Mouse (Mus musculus): ENCODE measurements around the gene N4bp2l2. TPM values are rescaled to one million over a fixed set of nuclear protein-coding genes. Genes with fewer than 3 reads are reported as not detected.
"Not testable (repeated sequence)": the region's sequence is repeated elsewhere in the genome, so short reads cannot be mapped to it uniquely, and the experiment has no call there.

The N4bp2l2 gene
- polyA plus RNA-seq, 2 experiments, result 12.3 to 25.1 TPM

DNA sequence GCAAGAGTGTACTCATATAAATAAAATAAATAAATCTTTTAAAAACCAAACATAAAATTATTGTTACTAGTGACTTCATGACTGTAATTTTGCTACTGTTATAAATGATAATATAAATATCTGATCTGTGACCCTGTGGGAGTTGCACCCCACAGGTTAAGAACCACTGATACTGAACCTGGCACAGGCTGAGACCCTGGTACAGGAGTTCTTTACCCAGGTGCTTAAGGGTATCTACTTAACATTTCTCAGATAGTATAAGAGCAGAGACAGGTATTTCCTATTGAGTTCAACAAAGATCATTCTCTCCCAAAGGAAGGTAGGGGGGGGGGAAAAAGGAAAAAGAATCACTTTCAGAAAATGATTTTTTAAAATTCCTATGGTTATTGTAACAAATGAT is 11.4 kb downstream of the N4bp2l2 start:
- Histone ChIP-seq H3K27ac (no peak overlapping the region), H3K4me3 (ENCODE audit: insufficient read depth in 1 of 2, low read depth in 2 of 2, low read length in 2 of 2) (no peak overlapping the region), H3K36me3 (replicated peaks; ENCODE audit: control insufficient read depth, insufficient read depth, low read depth) (peaks cover 18% of the 10 kb centered on the region), H3K4me2 (ENCODE audit: low read depth) (no peak overlapping the region), H3K27me3 (ENCODE audit: control insufficient read depth, insufficient read depth, low read length) (no peaks in the 10 kb centered on the region), H3K9me3 (ENCODE audit: control insufficient read depth, low read length) (no peaks in the 10 kb centered on the region), H3K9ac (replicated peaks) (no peak overlapping the region), H3K4me1 (replicated peaks; ENCODE audit: control insufficient read depth in 2 of 2, insufficient read depth in 2 of 2, low read length in 1 of 2) (peaks cover 0 to 4% of the 10 kb centered on the region in 2 experiments; a peak in 3 of 4 replicates)
- ATAC-seq (ENCODE audit: insufficient read depth), result no peak
- DNase-seq (ENCODE audit: low read depth in 3 of 3, low spot score in 3 of 3), result no peak
- TF ChIP-seq EP300 (IDR thresholded peaks at IDR 0.05; ENCODE audit: low read depth) (no peak), CTCF (IDR thresholded peaks at IDR 0.05; ENCODE audit: low read depth) (no peak)

DNA sequence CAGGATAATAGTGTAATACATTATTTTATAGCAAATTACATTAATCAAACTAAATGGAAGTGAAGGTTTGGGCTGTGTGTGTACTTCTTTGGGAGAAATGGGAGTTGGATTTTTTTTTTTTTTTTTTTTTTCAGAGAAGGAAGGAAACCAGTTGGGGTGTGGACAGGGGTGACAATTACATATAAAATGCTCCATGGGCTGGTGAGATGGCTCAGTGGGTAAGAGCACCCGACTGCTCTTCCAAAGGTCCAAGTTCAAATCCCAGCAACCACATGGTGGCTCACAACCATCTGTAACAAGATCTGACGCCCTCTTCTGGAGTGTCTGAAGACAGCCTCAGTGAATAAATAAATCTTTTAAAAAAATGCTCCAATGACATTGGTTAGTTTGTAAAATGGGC is 13.4 kb downstream of the N4bp2l2 start:
- TF ChIP-seq EP300 (IDR thresholded peaks at IDR 0.05; ENCODE audit: low read depth), result no peak
- TF ChIP-seq CTCF (IDR thresholded peaks at IDR 0.05; ENCODE audit: low read depth), result no peak

DNA sequence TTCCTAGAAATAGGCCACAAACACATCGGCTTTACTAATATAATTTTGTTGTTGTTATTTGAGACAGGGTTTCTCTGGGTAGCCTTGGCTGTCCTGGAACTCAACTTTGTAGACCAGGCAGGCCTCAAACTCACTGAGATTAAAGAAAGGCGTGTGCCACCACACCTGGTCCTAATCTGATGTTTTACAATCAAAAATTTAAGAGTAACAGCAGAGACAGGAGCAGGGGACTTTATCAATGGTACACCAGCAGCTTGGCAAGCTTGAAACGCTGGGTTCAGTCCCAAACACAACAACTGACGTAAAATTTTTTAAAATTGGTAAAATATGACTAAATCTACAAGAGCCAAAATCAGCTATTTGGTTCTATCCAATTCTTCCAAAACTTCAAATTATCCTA is 21.1 kb downstream of the N4bp2l2 start:
- H3K4me1 ChIP-seq (replicated peaks; ENCODE audit: control insufficient read depth in 2 of 2, insufficient read depth in 2 of 2, low read length in 1 of 2), result peaks cover 15 to 17% of the 10 kb centered on the region in 2 experiments
- peak overlapping the region; percentile 19 for H3K27ac ChIP-seq
- DNase-seq (ENCODE audit: low read depth in 3 of 3, low spot score in 3 of 3) (peak in 1 of 3 experiments; percentile 34), ATAC-seq (ENCODE audit: insufficient read depth) (peak; percentile 54)
- H3K9ac ChIP-seq (replicated peaks), result no peak overlapping the region
- no peak for TF ChIP-seq EP300 (IDR thresholded peaks at IDR 0.05; ENCODE audit: low read depth)
- TF ChIP-seq CTCF (IDR thresholded peaks at IDR 0.05; ENCODE audit: low read depth), result no peak
- no peaks in the 10 kb centered on the region for H3K9me3 ChIP-seq (ENCODE audit: control insufficient read depth, low read length)
- peaks cover 42% of the 10 kb centered on the region for H3K36me3 ChIP-seq (replicated peaks; ENCODE audit: control insufficient read depth, insufficient read depth, low read depth)
- WGBS (ENCODE audit: insufficient replicate concordance), result 37% methylated on average over 4 of the region's 4 CpGs
- H3K4me2 ChIP-seq (ENCODE audit: low read depth), result peak overlapping the region; percentile 6
- H3K27me3 ChIP-seq (ENCODE audit: control insufficient read depth, insufficient read depth, low read length), result no peaks in the 10 kb centered on the region
- H3K4me3 ChIP-seq (ENCODE audit: insufficient read depth in 1 of 2, low read depth in 2 of 2, low read length in 2 of 2), result no peak overlapping the region

More for the DNA sequence above, 13.4 kb downstream of the N4bp2l2 start:
- H3K4me3 ChIP-seq (ENCODE audit: insufficient read depth in 1 of 2, low read depth in 2 of 2, low read length in 2 of 2), result no peak overlapping the region
- H3K27me3 ChIP-seq (ENCODE audit: control insufficient read depth, insufficient read depth, low read length), result no peaks in the 10 kb centered on the region
- no peaks in the 10 kb centered on the region; a peak in 2 of 4 replicates for H3K4me1 ChIP-seq (replicated peaks; ENCODE audit: control insufficient read depth in 2 of 2, insufficient read depth in 2 of 2, low read length in 1 of 2)
- H3K36me3 ChIP-seq (replicated peaks; ENCODE audit: control insufficient read depth, insufficient read depth, low read depth), result peaks cover 29% of the 10 kb centered on the region
- WGBS (ENCODE audit: insufficient replicate concordance), result 75% methylated on average over 2 of the region's 2 CpGs
- no peak overlapping the region for H3K4me2 ChIP-seq (ENCODE audit: low read depth)
- no peak overlapping the region for H3K9ac ChIP-seq (replicated peaks)
- DNase-seq (ENCODE audit: low read depth in 3 of 3, low spot score in 3 of 3), result no peak
- ATAC-seq (ENCODE audit: insufficient read depth), result no peak
- H3K27ac ChIP-seq, result no peak overlapping the region
- H3K9me3 ChIP-seq (ENCODE audit: control insufficient read depth, low read length), result no peaks in the 10 kb centered on the region

DNA sequence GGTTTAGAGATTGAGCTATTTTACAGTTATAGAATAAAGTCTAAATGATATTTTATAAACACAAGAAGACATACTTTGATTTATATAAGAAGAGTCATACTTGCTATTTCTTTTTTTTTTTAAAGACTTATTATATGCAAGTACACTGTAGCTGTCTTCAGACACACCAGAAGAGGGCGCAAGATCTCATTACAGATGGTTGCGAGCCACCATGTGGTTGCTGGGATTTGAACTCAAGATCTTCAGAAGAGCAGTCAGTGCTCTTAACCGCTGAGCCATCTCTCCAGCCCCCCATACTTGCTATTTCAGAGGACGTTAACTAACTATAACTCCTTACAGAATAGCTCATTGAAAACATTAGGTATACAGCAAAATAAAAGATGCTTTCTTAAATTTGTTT is 22.6 kb downstream of the N4bp2l2 start:
- not testable (repeated sequence) for DNase-seq (ENCODE audit: low read depth in 3 of 3, low spot score in 3 of 3); H3K27me3 ChIP-seq (ENCODE audit: control insufficient read depth, insufficient read depth, low read length); H3K4me3 ChIP-seq (ENCODE audit: insufficient read depth in 1 of 2, low read depth in 2 of 2, low read length in 2 of 2); H3K9me3 ChIP-seq (ENCODE audit: control insufficient read depth, low read length); H3K9ac ChIP-seq (replicated peaks); H3K4me2 ChIP-seq (ENCODE audit: low read depth); H3K27ac ChIP-seq; ATAC-seq (ENCODE audit: insufficient read depth)
- TF ChIP-seq CTCF (IDR thresholded peaks at IDR 0.05; ENCODE audit: low read depth), result peak; percentile 28
- peaks cover 15 to 17% of the 10 kb centered on the region in 2 experiments for H3K4me1 ChIP-seq (replicated peaks; ENCODE audit: control insufficient read depth in 2 of 2, insufficient read depth in 2 of 2, low read length in 1 of 2)
- peaks cover 34% of the 10 kb centered on the region for H3K36me3 ChIP-seq (replicated peaks; ENCODE audit: control insufficient read depth, insufficient read depth, low read depth)
- WGBS (ENCODE audit: insufficient replicate concordance), result 91% methylated on average over 4 of the region's 4 CpGs

DNA sequence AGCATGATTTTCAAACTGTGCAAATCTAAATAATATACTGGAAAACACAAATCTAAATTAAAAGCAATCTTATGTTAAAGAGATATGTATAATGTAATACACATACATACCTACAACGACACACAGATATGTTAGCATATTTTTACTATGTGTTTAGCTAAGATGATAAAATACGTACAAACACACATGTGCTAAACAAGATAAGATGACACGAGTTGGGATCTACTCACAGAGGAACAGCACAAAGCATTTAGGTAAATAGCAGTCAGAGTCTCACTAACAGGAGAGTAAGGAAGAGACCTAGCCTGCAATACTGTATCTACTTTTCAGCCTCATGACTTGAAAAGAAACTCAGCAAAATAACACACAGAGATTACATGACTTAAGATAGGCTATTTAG is 24.5 kb downstream of the N4bp2l2 start:
- peak overlapping the region; percentile 25 for H3K4me2 ChIP-seq (ENCODE audit: low read depth)
- peaks cover 15 to 17% of the 10 kb centered on the region in 2 experiments for H3K4me1 ChIP-seq (replicated peaks; ENCODE audit: control insufficient read depth in 2 of 2, insufficient read depth in 2 of 2, low read length in 1 of 2)
- TF ChIP-seq CTCF (IDR thresholded peaks at IDR 0.05; ENCODE audit: low read depth) (no peak), EP300 (IDR thresholded peaks at IDR 0.05; ENCODE audit: low read depth) (peak; percentile 81)
- H3K27me3 ChIP-seq (ENCODE audit: control insufficient read depth, insufficient read depth, low read length), result no peaks in the 10 kb centered on the region
- H3K4me3 ChIP-seq (ENCODE audit: insufficient read depth in 1 of 2, low read depth in 2 of 2, low read length in 2 of 2), result no peak overlapping the region
- ATAC-seq (ENCODE audit: insufficient read depth), result peak; percentile 89
- H3K9me3 ChIP-seq (ENCODE audit: control insufficient read depth, low read length), result no peaks in the 10 kb centered on the region
- H3K27ac ChIP-seq, result peak overlapping the region; percentile 77
- H3K9ac ChIP-seq (replicated peaks), result no peak overlapping the region
- peaks cover 29% of the 10 kb centered on the region for H3K36me3 ChIP-seq (replicated peaks; ENCODE audit: control insufficient read depth, insufficient read depth, low read depth)
- DNase-seq (ENCODE audit: low read depth in 3 of 3, low spot score in 3 of 3), result peak; percentile 42 to 63 (median 62)
- WGBS (ENCODE audit: insufficient replicate concordance), result 8% methylated on average over 3 of the region's 3 CpGs

All from liver, embryonic 14.5 days (tissue).